Mouse (Mus musculus) forebrain, embryonic 16.5 days (tissue): ENCODE measurements around the gene Msx2. TPM values are rescaled to one million over a fixed set of nuclear protein-coding genes. Genes with fewer than 3 reads are reported as not detected.

ENCODE experiments used
- ATAC-seq: fragments of 200-750 bp; cut with Nextera tagmentation; 2 replicates; pipeline ENCODE4 v1.8.0; 2017; ENCODE audit warnings: mild to moderate bottlenecking, moderate library complexity
- H3K27ac ChIP-seq: fragments of 300-500 bp; sonication (generic); 2 replicates; pipeline ENCODE4 v1.5.1; 2014; ENCODE audit warnings: low read length, control low read depth
- H3K27me3 ChIP-seq: fragments of 300-500 bp; sonication (generic); replicated peaks from 2 replicates; pipeline ENCODE4 v1.6.1; 2014; ENCODE audit warnings: low read length; ENCODE audit not compliant: control insufficient read depth, insufficient read depth
- H3K36me3 ChIP-seq: fragments of 300-500 bp; sonication (generic); 2 replicates; pipeline ENCODE4 v1.6.1; 2014; ENCODE audit not compliant: control insufficient read depth, insufficient read depth
- H3K4me1 ChIP-seq: fragments of 300-500 bp; sonication (generic); replicated peaks from 2 replicates; pipeline ENCODE4 v1.6.1; 2014; ENCODE audit warnings: low read length; ENCODE audit not compliant: control insufficient read depth, insufficient read depth
- H3K4me2 ChIP-seq: fragments of 300-500 bp; sonication (generic); 2 replicates; pipeline ENCODE4 v1.6.1; 2014; ENCODE audit warnings: mild to moderate bottlenecking, low read length, control low read depth
- H3K4me3 ChIP-seq: fragments of 300-500 bp; sonication (generic); replicated peaks from 2 replicates; pipeline ENCODE4 v1.5.1; 2014; ENCODE audit warnings: mild to moderate bottlenecking, low read length, control low read depth
- H3K9ac ChIP-seq: fragments of 300-500 bp; sonication (generic); replicated peaks from 2 replicates; pipeline ENCODE4 v1.6.1; 2014; ENCODE audit warnings: low read depth, low read length, control low read depth
- H3K9me3 ChIP-seq: fragments of 300-500 bp; sonication (generic); 2 replicates; pipeline ENCODE4 v1.6.1; 2016; ENCODE audit warnings: low read length; ENCODE audit not compliant: control insufficient read depth
- WGBS: fragments of 180-500 bp; shearing (Covaris S2); extraction: QIAGEN DNeasy Blood & Tissue Kit; methylation state at CpG from one replicate; pipeline ENCODE4 v1.1.7; 2014; 5-methylcytosine and 5-hydroxymethylcytosine counted together
- polyA plus RNA-seq: library from polyadenylated mRNA; unstranded; fragments of >200 nt; fragmentation: Nextera tagmentation; extraction: Ambion mirVana; gene quantifications from 2 replicates; pipeline ENCODE4 v1.2.1, GENCODE M21; 2015

Msx2 gene
- polyA plus RNA-seq, 1 experiment from 2014 or later, result 0.38 TPM

DNA sequence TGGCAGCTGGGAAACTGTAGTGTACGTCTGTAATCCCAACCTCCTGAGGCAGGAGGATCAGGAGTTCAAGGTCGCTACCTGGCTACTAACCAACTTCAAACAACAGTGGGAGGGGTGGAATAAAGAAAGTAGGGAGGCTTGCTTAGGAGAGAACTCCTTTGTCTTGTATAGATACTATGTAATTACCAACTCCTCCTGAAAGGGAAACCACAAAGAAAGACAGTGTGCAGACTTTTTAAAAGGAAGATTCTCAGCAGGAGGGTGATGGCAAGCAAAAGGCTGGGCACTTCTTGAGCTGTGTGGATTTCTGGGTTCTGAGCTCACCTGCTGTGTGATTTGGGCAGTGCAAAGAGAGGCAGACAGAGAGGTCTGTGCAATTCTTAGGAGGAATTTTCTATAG lies 11.5 kb downstream of the Msx2 start:
- peaks cover 63% of the 10 kb centered on the region for H3K27me3 ChIP-seq
- 6% methylated on average over 2 of the region's 2 CpGs for WGBS
- ATAC-seq, result no peak

DNA sequence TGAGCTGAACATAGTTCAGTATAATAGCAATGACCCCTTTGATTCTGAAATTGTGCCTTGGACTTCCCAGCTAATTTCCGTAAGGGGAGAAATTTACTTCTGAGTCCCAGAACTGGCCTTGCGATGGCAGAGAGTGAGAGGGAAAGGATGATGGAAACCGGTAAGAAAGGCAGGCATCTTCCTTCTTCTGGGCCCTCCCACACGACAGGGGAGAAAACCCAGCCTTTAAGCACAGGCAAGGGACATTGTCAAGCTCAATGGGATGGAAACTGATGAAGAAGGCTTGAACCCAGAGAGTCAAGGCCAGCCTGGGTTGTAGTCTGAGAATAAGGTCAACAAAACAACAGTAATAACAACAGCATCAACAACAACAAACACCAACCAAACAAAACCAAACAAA lies 14.1 kb downstream of the Msx2 start:
- Histone ChIP-seq H3K36me3 (no peaks in the 10 kb centered on the region), H3K4me2 (no peak overlapping the region), H3K27ac (no peak overlapping the region), H3K9ac (no peak overlapping the region), H3K4me1 (peaks cover 18% of the 10 kb centered on the region), H3K27me3 (peaks cover 45% of the 10 kb centered on the region), H3K4me3 (no peak overlapping the region), H3K9me3 (no peaks in the 10 kb centered on the region)
- 52% methylated on average over 4 of the region's 4 CpGs for WGBS
- ATAC-seq, result no peak

More for the DNA sequence above, 11.5 kb downstream of the Msx2 start:
- no peak overlapping the region for H3K4me2 ChIP-seq
- H3K4me1 ChIP-seq, result peaks cover 8% of the 10 kb centered on the region
- H3K36me3 ChIP-seq, result no peaks in the 10 kb centered on the region
- no peaks in the 10 kb centered on the region for H3K9me3 ChIP-seq
- H3K9ac ChIP-seq, result no peak overlapping the region
- no peak overlapping the region for H3K27ac ChIP-seq
- no peak overlapping the region for H3K4me3 ChIP-seq

DNA sequence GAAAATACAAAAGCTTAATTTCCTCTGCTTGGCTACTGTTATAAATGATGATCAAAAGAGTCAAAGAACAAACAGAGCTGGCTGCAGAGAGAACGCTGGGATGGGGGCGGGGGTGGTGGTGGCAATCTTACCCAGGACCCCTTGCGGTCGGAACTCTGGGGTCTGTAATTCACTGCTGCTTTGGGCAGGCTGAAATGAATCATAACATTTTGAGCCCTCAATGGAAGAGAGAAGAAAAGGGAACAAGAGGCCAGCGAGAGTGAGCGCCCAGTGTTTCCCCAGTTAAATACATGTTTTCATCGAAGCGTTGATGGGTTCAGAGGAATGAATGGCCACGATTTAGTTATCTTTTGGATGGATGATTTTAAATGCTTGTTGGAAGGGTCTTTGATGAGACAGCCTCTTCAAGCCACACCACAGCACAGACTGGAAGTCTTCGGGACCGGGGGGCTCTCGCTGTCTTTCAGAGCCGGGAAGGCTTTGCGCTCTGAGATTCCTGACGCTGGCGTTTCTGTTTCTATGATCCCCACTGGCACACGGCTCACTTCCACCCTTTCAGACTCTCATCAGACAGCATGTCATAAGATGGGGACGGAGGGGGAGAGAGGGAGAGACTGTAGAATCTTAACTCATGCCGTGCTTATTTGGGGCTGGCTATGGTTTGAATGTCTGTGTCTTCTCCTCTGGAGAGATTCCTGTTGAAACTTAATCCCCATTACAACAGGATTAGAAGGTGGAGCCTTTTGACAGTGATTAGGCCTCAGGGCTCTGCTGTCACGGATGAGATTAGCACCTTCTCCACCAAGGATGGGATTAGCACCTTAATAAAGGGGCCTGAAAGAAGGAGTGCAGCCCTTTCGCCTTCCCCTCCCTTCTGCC lies 17.8 kb downstream of the Msx2 start:
- peak overlapping the region; percentile 66 for H3K4me2 ChIP-seq
- peaks cover 9% of the 10 kb centered on the region for H3K4me1 ChIP-seq
- H3K27me3 ChIP-seq, result peaks cover 23% of the 10 kb centered on the region
- peak; percentile 52; the same call in 1 of the 2 replicates for ATAC-seq
- WGBS, result 3% methylated on average over 21 of the region's 21 CpGs
- H3K4me3 ChIP-seq, result peak overlapping the region; percentile 39
- H3K9ac ChIP-seq, result peak overlapping the region; percentile 57
- no peak overlapping the region for H3K27ac ChIP-seq
- no peaks in the 10 kb centered on the region for H3K9me3 ChIP-seq
- no peaks in the 10 kb centered on the region for H3K36me3 ChIP-seq

DNA sequence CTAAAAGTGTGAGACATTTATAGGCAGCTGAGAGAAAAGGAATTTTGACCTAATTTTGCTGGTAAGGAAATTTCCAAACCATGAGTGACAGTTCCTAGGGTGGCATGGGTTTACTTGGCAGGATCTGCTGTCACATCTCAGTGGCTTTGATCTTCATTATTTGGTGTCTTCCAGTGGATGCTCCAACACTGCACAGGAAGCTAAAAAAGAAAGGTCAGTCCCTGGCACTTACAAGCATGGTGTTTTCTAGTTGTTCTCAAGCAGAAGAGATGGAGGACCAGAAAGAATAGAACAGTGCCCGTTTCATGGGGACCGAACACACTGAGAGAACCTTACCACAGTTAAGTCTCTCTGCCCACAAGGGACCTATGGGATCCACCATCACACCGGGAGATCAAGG lies 18.9 kb downstream of the Msx2 start:
- no peak for ATAC-seq
- 75% methylated on average over 3 of the region's 3 CpGs for WGBS
- no peak overlapping the region for H3K4me2 ChIP-seq
- H3K9me3 ChIP-seq, result 0 out of 2 replicates have a peak, but pooled peaks cover 1% of the 10 kb centered on the region
- H3K36me3 ChIP-seq, result no peaks in the 10 kb centered on the region
- no peak overlapping the region for H3K9ac ChIP-seq
- H3K4me3 ChIP-seq, result no peak overlapping the region
- no peak overlapping the region for H3K27ac ChIP-seq
- H3K4me1 ChIP-seq, result peaks cover 9% of the 10 kb centered on the region
- H3K27me3 ChIP-seq, result peaks cover 20% of the 10 kb centered on the region

DNA sequence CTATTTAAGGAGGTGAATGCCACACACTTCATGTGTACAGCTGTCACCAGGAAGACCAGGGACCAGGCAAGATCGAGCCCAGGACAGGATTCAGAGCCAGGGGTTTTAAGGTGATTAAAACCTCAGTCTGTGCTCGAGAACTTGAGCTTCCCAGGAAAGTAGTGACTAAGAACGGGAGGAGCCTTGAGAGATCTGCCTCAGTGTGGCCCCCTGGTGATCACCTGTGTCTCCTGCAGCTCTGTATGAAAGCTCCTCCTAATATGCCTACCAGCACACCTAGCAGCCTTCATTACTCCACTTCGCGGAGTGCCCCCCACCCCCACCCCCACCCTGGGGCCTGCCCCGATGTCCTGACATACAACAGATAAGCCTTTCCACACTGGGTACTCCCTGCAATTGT lies 25.3 kb downstream of the Msx2 start:
- Histone ChIP-seq H3K27me3 (peaks cover 12% of the 10 kb centered on the region), H3K4me3 (no peak overlapping the region), H3K4me2 (no peak overlapping the region), H3K9me3 (0 out of 2 replicates have a peak, but pooled peaks cover 2% of the 10 kb centered on the region), H3K27ac (no peak overlapping the region), H3K4me1 (peaks cover 1% of the 10 kb centered on the region), H3K9ac (no peak overlapping the region), H3K36me3 (no peaks in the 10 kb centered on the region)
- ATAC-seq, result no peak
- 24% methylated on average over 6 of the region's 6 CpGs for WGBS

DNA sequence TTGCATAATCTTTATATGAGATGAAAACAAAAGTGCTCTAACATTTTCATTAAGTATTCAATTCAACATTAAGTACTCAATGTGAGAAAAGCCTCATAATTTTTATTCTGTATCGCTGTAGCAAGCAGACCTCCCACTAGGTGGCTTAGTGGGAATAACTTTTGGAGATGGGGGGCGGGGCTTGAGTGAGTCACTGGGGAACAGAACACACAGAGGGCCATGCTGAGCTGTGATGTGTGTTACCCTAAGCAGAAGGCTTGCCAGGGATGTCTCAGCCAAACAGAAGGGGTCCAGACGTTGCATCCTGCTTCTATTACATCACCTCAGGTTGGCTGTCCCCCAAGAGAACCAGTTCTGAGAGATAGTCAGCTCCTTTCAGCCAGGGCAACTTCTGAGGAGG lies 29.3 kb downstream of the Msx2 start:
- Histone ChIP-seq H3K9me3 (no peaks in the 10 kb centered on the region), H3K9ac (no peak overlapping the region), H3K27ac (no peak overlapping the region), H3K36me3 (no peaks in the 10 kb centered on the region), H3K4me1 (peaks cover 4% of the 10 kb centered on the region), H3K27me3 (0 out of 2 replicates have a peak, but pooled peaks cover 2% of the 10 kb centered on the region), H3K4me3 (no peak overlapping the region), H3K4me2 (no peak overlapping the region)
- WGBS, result 21% methylated on average over 3 of the region's 3 CpGs
- ATAC-seq, result peak; percentile 68

DNA sequence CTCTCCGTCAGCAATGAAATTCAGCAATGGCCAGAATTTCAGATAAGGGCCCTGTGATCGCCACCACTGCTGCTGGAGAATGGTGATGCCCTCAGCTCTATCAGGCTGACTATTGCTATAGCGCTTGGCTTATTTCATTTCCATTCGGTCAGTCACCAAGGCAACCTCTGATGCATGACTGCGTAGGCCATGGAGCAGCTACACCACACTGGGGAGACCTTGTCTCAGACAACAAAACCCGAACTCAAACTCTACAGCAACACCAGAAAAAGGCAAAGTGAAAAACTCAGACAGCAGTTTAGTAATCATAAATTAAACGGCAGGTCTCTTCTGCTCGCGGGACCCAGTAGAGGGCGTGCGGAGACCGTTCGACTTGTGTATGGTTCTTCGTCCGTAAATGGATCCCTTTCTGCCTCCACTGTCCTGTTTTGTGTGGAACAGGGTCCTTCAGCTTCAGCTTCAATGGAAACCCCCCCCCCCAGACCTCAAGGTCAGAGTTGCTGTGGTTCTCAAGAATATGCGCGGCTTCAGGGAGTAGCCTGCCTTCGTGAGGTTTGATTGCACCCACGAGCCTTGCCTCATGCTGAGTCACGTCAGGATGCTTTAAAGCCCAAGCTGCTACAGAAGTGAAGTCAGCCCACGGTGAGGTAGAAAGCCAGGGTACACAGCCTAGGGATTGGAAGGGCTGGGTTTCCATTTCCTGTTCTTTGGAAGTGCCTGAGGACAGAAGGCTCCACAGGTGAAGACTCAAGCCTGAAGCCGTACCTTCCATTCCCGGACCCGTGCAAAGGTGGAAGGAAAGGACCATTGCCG lies 30.5 kb downstream of the Msx2 start:
- Histone ChIP-seq H3K4me3 (peak overlapping the region; percentile 22; the same call in 1 of the 2 replicates), H3K36me3 (no peaks in the 10 kb centered on the region), H3K4me1 (peaks cover 4% of the 10 kb centered on the region), H3K27me3 (0 out of 2 replicates have a peak, but pooled peaks cover 2% of the 10 kb centered on the region), H3K4me2 (peak overlapping the region; percentile 48), H3K9me3 (no peaks in the 10 kb centered on the region), H3K27ac (no peak overlapping the region), H3K9ac (no peak overlapping the region)
- 33% methylated on average over 25 of the region's 25 CpGs for WGBS
- peak; percentile 45; the same call in 1 of the 2 replicates for ATAC-seq

DNA sequence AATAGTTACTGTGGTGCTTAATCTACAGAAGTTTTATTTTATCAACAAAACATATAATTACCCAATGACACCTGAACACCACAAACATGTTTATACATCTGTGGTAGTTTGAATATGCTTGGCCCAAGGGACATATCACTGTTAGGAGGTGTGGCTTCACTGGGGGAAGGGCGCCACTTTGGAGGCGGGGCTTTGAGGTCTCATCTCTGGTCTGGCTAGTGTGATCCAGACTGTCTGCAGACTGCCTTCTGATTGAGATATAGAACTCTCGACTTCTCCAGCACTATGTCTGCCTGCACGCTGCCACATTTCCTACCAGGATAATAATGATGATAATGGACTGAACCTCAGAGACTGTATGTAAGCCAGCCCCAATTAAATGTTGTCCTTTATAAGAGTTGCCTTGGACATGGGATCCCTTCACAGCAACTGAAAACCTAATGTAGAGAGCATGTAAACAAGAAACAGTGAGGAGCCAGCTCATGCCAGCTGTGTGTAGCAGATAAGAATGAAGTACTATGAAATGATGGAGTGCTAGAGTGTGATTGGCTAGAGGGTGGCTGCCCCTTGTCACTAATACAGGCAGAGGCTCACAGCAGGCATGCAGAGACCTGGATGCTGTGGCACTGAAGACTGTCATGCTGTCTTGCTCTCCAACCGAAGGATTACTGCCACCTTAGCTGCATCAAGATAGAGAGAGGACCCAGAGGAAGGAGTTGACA lies 31.4 kb downstream of the Msx2 start:
- no peak overlapping the region for H3K9ac ChIP-seq
- no peak for ATAC-seq
- 0 out of 2 replicates have a peak, but pooled peaks cover 2% of the 10 kb centered on the region for H3K27me3 ChIP-seq
- no peaks in the 10 kb centered on the region for H3K36me3 ChIP-seq
- H3K4me2 ChIP-seq, result no peak overlapping the region
- H3K4me1 ChIP-seq, result peaks cover 4% of the 10 kb centered on the region
- WGBS, result 72% methylated on average over 5 of the region's 5 CpGs
- no peak overlapping the region for H3K27ac ChIP-seq
- no peak overlapping the region for H3K4me3 ChIP-seq
- H3K9me3 ChIP-seq, result no peaks in the 10 kb centered on the region
